Mouse (Mus musculus): Measurements from ENCODE around the gene 1700028J19Rik. TPM values are rescaled to one million over a fixed set of nuclear protein-coding genes. Genes with fewer than 3 reads are reported as not detected.
"Not testable (repeated sequence)": the region's sequence is repeated elsewhere in the genome, so short reads cannot be mapped to it uniquely, and the experiment has no call there.

Gene 1700028J19Rik
- polyA plus RNA-seq, 1 experiment from 2014 or later, result 1.1 TPM

DNA sequence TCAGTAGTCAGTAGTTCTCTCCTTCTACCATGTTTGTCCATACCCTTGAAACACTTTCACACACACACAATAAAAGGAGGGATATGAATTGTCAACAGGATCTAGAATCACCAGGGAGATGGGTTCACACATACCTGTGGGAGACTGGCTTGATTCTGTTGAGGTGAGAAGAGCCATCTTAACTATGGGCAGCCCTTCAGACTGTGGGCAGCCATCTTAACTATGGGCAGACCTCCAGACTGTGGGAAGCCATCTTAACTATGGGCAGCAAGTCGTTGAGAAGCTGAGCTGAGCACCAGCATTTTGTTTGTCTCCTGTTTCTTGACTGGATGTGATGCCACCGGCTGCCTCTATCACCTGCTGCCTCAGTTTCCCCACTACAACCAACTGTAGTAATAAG is 24.8 kb upstream of the 1700028J19Rik start:
- Histone ChIP-seq H3K4me3 (no peak overlapping the region), H3K36me3 (no peaks in the 10 kb centered on the region), H3K9me3 (no peaks in the 10 kb centered on the region), H3K27me3 (peaks cover 39% of the 10 kb centered on the region), H3K4me1 (no peaks in the 10 kb centered on the region), H3K4me2 (replicated peaks) (no peak overlapping the region), H3K27ac (replicated peaks) (no peak overlapping the region), H3K9ac (replicated peaks) (no peak overlapping the region)
- no peak for ATAC-seq (ENCODE audit: low FRiP score, low read depth)
- WGBS, result 72% methylated on average over 2 of the region's 2 CpGs

DNA sequence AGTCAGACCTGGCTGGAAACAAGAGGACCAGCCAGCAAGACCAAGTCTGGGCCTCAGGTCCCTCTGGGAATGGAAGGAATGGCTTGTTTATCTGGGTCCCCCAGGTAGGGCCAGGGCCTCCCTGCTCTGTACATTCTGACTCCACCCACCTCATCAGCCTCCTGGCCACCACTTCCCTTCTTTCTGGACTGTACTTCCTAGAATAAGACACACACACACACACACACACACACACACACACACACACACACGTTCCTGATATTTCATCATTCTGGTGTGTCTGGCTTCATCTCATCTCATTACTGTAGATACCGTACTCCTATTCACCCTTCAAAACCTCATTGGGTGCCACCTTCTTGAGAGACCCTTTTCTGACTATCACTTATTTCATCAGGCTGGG is 22.9 kb upstream of the 1700028J19Rik start:
- no peak overlapping the region for H3K27ac ChIP-seq (replicated peaks)
- H3K9me3 ChIP-seq, result no peaks in the 10 kb centered on the region
- H3K4me1 ChIP-seq, result no peaks in the 10 kb centered on the region
- WGBS, result 89% methylated on average over 2 of the region's 2 CpGs
- H3K27me3 ChIP-seq, result peaks cover 32% of the 10 kb centered on the region
- H3K36me3 ChIP-seq, result no peaks in the 10 kb centered on the region
- no peak for ATAC-seq (ENCODE audit: low FRiP score, low read depth)
- no peak overlapping the region for H3K9ac ChIP-seq (replicated peaks)
- H3K4me2 ChIP-seq (replicated peaks), result no peak overlapping the region
- no peak overlapping the region for H3K4me3 ChIP-seq

DNA sequence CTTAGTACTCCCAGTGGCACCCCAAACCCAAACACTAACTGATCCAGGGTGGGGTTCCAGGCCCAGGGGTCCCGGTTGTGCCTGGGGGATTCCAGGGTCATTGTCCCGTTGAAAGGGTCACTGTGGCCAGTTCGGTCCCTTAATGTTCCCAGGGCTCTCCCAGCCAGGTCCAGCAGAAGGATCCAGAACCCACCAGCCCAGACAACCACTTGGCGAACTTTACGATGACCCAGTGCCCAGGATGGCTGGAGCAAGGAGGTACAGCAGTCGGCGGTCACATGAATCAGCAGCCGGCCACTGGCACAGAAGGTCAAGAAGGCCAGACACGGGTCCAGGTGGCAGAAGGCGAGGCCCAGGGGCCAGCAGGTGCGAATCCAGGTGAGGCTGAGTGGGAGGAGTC is 21.6 kb upstream of the 1700028J19Rik start:
- Histone ChIP-seq H3K4me1 (peaks cover 3% of the 10 kb centered on the region), H3K9ac (replicated peaks) (no peak overlapping the region), H3K36me3 (no peaks in the 10 kb centered on the region), H3K4me3 (no peak overlapping the region), H3K4me2 (replicated peaks) (no peak overlapping the region), H3K27ac (replicated peaks) (no peak overlapping the region), H3K27me3 (peaks cover 33% of the 10 kb centered on the region), H3K9me3 (no peaks in the 10 kb centered on the region)
- 84% methylated on average over 11 of the region's 11 CpGs for WGBS
- no peak for ATAC-seq (ENCODE audit: low FRiP score, low read depth)

DNA sequence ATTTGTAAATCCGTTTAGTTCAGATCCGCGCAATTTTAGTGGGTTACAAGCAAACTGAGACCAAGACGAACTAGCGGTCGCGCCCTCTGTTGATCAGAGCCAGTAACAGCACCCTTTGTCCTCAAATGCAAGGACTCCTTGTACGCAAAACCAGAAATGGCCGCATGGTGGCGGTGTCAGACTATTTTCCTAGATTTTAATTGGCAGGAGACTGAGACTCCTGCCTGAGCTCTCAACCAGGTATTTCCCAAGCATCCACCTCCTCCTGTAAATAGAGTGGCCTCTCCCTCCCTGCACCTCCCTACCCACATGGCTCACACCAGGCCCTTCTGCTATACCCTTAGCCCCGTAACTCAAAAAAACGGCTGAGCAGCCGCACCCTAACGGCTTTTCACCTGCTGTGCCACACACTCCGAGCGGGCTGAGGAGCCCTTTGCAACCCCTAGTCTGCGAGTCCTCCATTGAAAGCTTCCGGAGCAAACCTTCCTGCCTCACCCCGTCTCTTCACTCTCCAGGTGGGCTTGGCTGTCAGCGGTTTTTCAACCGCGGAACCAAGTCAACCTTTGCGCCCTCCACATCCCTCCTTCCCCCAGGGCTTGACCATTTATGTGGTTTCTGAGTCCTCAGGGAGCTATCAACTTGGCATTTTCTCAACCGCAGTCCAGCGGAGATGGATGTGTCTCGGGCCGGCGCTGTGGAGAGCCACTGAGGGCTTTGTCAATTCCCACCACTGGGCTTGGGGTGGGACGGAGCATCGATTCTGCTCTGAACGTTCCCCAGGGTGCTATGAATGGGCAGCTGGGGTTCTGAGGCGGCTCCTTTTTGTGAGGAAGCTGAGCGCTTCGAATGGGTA is 16.5 kb upstream of the 1700028J19Rik start:
- H3K36me3 ChIP-seq, result no peaks in the 10 kb centered on the region
- 2% methylated on average over 34 of the region's 34 CpGs for WGBS
- peak overlapping the region; percentile 55 for H3K4me2 ChIP-seq (replicated peaks)
- peak overlapping the region; percentile 27 for H3K4me3 ChIP-seq
- H3K27me3 ChIP-seq, result peaks cover 41% of the 10 kb centered on the region
- H3K9me3 ChIP-seq, result no peaks in the 10 kb centered on the region
- H3K27ac ChIP-seq (replicated peaks), result peak overlapping the region; percentile 39; the same call in 1 of the 2 replicates
- ATAC-seq (ENCODE audit: low FRiP score, low read depth), result peak; percentile 83
- peak overlapping the region; percentile 53 for H3K9ac ChIP-seq (replicated peaks)
- H3K4me1 ChIP-seq, result peaks cover 6% of the 10 kb centered on the region

DNA sequence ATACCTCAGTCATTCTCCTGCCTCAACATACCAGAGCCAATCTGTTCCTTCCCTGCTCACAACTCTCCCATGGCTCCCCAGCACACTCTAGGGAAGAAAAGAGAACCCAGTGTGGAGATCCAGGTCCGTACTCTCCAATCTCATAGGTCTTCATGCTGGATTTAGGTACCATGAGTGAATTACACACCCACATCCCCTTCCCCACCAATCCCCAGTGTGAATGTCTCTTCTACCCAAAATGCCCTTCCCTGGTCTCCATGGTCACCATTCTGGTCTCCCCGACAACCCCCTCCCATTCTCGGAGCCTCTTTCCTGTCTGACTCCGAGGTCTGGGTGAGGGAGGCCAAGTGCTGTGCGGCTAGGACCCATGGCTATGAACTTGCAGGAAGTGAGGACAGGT is 14.7 kb upstream of the 1700028J19Rik start, which contains the start of gene Gm15517:
Gene Gm15517, plus strand, starts transcription at position 301 of the 400 bp plus-strand sequence.
- Histone ChIP-seq H3K4me1 (peaks cover 6% of the 10 kb centered on the region), H3K27me3 (peaks cover 35% of the 10 kb centered on the region), H3K9me3 (no peaks in the 10 kb centered on the region), H3K27ac (replicated peaks) (no peak within 1 kb of the TSS), H3K36me3 (0 out of 2 replicates have a peak, but pooled peaks cover 6% of the 10 kb centered on the region), H3K4me2 (replicated peaks) (no peak within 1 kb of the TSS), H3K9ac (replicated peaks) (no peak within 1 kb of the TSS; the same call in 1 of the 2 replicates), H3K4me3 (no peak within 1 kb of the TSS)
- WGBS, result 55% methylated on average over 5 of the region's 5 CpGs
- ATAC-seq (ENCODE audit: low FRiP score, low read depth), result no peak

DNA sequence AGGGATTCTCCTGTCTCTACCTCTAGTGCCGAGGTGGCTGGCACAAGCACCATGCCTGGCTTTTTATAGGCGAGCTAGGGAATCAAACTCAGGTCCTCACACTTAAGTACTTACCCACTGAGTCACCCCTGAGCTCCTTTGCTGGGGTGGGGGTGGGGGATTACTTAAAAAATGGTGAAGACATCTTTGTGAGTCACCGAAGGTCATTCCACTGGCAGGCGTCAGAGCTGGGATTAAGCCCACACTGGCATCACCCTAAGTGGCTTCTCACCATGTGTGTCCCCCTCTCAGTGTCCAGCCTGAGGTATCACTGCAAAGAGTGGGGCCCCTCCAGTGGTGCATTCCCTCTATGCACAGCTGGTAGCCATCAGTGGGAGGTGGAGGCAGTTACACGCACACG is 13.9 kb upstream of the 1700028J19Rik start:
- H3K4me2 ChIP-seq (replicated peaks), result no peak overlapping the region
- ATAC-seq (ENCODE audit: low FRiP score, low read depth), result no peak
- H3K9me3 ChIP-seq, result no peaks in the 10 kb centered on the region
- H3K36me3 ChIP-seq, result 0 out of 2 replicates have a peak, but pooled peaks cover 6% of the 10 kb centered on the region
- no peak overlapping the region for H3K27ac ChIP-seq (replicated peaks)
- WGBS, result 71% methylated on average over 6 of the region's 6 CpGs
- peaks cover 35% of the 10 kb centered on the region for H3K27me3 ChIP-seq
- no peak overlapping the region for H3K4me3 ChIP-seq
- peaks cover 6% of the 10 kb centered on the region for H3K4me1 ChIP-seq
- no peak overlapping the region for H3K9ac ChIP-seq (replicated peaks)

DNA sequence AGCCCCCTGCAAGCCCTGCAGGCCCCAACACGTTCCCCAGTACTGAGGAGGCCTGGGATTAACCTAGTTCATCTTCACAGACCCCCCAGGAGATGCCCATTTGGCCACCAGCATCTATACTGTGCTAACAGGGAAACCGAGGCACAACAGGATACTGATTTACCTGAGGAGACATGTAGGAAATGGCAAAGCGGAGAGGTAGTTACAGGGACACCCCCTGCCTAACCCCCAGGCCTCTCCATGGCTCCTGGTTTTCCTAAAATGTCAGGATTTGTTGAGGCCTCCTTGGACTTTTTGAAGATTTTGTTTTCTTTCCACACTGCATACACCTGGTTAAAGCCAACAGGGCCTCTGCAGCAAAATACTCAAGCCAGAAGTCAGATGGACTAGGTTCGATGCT is 10.8 kb upstream of the 1700028J19Rik start, which contains the start of gene Acp4:
Gene Acp4, minus strand, starts transcription at position 101 of the 400 bp plus-strand sequence.
- Histone ChIP-seq H3K27me3 (peaks cover 18% of the 10 kb centered on the region), H3K4me1 (no peaks in the 10 kb centered on the region), H3K9me3 (no peaks in the 10 kb centered on the region), H3K36me3 (peaks cover 28% of the 10 kb centered on the region), H3K4me3 (no peak within 1 kb of the TSS), H3K9ac (replicated peaks) (no peak within 1 kb of the TSS), H3K27ac (replicated peaks) (no peak within 1 kb of the TSS), H3K4me2 (replicated peaks) (no peak within 1 kb of the TSS)
- WGBS, result 81% methylated on average over 4 of the region's 4 CpGs
- no peak for ATAC-seq (ENCODE audit: low FRiP score, low read depth)

DNA sequence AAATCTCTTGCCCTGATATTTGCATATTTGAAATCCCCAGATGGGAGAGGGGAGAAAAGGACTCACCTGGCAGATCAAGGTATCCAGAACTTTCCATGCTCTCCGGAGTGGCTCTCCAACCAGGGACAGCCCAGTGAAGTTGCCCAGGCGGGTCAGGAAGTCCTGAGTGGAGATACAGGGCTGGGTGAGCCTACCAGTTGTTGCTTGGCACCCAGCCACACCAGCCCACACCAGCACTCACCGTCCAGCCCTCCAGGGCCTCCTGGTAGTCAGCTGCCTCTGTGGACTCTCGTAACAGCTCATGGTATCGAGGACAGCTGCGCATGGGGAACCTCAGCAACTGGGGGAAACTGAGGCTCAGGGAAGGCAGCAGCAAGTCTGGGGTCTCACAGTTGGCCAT is 8.4 kb upstream of the 1700028J19Rik start:
- Histone ChIP-seq H3K4me3 (no peak overlapping the region), H3K36me3 (peaks cover 49% of the 10 kb centered on the region), H3K4me1 (no peaks in the 10 kb centered on the region), H3K27me3 (no peaks in the 10 kb centered on the region), H3K4me2 (replicated peaks) (no peak overlapping the region), H3K9me3 (no peaks in the 10 kb centered on the region), H3K9ac (replicated peaks) (no peak overlapping the region), H3K27ac (replicated peaks) (no peak overlapping the region)
- ATAC-seq (ENCODE audit: low FRiP score, low read depth), result no peak
- 86% methylated on average over 6 of the region's 6 CpGs for WGBS

DNA sequence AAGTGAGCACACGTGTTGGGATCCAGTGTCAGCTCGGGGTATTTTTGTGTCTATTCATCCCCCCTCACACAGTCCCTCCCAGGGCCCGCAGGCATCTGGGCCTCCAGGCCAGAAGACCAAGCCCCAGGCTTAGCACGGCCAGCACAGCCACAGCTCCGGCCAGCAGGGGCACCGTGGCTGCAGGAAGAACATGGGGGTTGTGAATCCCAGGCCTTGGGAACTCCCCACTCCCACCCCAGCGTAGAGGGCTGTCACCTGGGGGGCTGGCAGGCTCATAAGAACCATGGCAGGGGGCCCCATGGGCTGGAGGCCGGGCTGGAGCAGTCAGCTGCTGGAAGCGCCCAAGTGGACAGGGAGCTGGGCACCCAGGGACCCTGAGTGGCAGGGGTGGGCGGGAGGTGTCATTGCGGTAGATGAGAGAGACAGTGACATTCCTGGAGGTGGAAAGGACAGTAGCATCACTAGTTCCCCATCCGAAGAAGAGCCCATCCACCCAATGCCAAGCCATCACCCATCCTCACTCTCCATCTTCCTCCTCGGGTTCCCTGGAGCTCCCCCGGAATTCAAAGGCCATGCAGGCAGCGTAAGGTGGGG is 6.6 kb upstream of the 1700028J19Rik start:
- no peak overlapping the region for H3K4me3 ChIP-seq
- H3K27ac ChIP-seq (replicated peaks), result no peak overlapping the region
- no peak for ATAC-seq (ENCODE audit: low FRiP score, low read depth)
- no peak overlapping the region for H3K4me2 ChIP-seq (replicated peaks)
- peaks cover 66% of the 10 kb centered on the region for H3K36me3 ChIP-seq
- H3K9ac ChIP-seq (replicated peaks), result no peak overlapping the region
- no peaks in the 10 kb centered on the region for H3K27me3 ChIP-seq
- whole genome bisulfite sequencing, result 80% methylated on average over 15 of the region's 15 CpGs
- no peaks in the 10 kb centered on the region for H3K9me3 ChIP-seq
- peaks cover 7% of the 10 kb centered on the region for H3K4me1 ChIP-seq

DNA sequence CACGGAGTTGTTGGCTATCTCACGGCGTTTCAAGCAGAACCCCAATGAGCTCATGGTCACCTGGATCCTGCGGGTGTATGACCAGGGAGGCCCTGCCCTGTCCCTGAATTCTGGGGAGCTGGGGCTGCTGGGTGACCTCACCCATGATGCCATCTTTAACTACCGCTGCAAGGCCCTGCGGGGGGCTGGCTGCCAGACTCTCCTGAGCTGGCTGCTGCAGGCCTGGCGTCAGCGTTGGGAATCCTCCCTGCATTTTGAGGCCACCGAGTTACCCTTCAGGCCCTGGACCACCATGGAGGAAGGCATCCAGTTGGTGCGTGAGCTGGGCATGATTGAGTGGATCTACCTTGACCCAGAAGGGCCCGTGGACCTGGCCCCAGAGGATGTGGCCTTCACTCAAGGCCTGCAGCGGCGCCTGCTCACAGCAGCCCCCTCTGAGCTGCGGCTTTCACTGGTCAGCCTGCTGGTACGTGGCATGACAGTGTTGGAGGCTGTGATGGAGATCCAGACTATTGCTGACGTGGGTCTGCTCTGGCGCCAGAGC is 4.3 kb upstream of the 1700028J19Rik start:
- not testable (repeated sequence) for H3K4me2 ChIP-seq (replicated peaks); H3K4me3 ChIP-seq; H3K9ac ChIP-seq (replicated peaks); H3K27me3 ChIP-seq; H3K27ac ChIP-seq (replicated peaks); ATAC-seq (ENCODE audit: low FRiP score, low read depth); H3K9me3 ChIP-seq
- 92% methylated on average over 17 of the region's 17 CpGs for whole genome bisulfite sequencing
- Histone ChIP-seq H3K36me3 (peaks cover 60% of the 10 kb centered on the region), H3K4me1 (peaks cover 13% of the 10 kb centered on the region)

DNA sequence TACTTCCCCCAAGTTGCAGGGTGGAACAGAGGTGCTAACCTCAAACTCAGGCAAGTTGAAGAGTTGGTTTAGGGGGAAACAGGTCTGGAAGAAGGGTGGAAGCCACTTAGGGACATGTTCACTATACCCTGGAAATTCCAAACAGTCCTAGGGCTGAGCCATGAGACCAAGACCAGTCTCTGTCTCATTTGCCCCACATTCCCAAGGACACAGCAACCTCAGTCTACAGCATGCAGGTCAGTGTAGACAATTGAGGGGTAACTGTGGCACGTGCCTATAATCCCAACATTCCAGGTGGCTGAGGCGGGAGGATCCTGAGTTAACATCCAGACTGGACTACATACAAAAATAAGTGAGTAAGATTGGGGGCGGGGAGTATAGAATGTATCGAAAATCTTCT is 2.8 kb upstream of the 1700028J19Rik start:
- no peak for ATAC-seq (ENCODE audit: low FRiP score, low read depth)
- H3K4me3 ChIP-seq, result no peak overlapping the region
- H3K9ac ChIP-seq (replicated peaks), result 0 out of 2 replicates have a peak overlapping the region, but pooled peaks have one; percentile 7
- H3K27me3 ChIP-seq, result no peaks in the 10 kb centered on the region
- H3K36me3 ChIP-seq, result peaks cover 57% of the 10 kb centered on the region
- H3K4me2 ChIP-seq (replicated peaks), result no peak overlapping the region
- H3K4me1 ChIP-seq, result peaks cover 20% of the 10 kb centered on the region
- no peak overlapping the region for H3K27ac ChIP-seq (replicated peaks)
- no peaks in the 10 kb centered on the region for H3K9me3 ChIP-seq
- WGBS, result 92% methylated on average over 4 of the region's 4 CpGs

DNA sequence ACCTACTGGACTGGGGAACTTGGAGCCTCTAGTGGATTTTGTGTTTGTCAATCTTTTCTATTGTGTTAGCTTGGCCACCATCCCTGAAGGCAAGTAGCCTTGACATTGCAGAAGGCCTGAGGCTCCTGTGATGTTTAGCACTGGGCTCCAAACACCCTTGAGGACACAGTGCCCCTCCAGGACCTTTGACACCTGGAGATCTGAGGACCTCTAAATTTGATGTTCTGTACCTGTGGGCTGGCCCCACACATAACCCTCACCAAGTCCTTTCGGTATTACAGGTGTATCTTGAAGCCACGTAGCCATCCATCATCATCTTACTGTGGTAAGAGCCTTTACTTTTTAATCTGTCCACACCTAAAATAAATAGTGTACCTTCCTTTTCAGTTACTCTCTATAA is 1.5 kb upstream of the 1700028J19Rik start:
- Histone ChIP-seq H3K27ac (replicated peaks) (no peak overlapping the region), H3K4me2 (replicated peaks) (peak overlapping the region; percentile 80), H3K9ac (replicated peaks) (peak overlapping the region; percentile 95; the same call in 1 of the 2 replicates), H3K4me3 (peak overlapping the region; percentile 93), H3K4me1 (peaks cover 20% of the 10 kb centered on the region), H3K36me3 (peaks cover 46% of the 10 kb centered on the region), H3K27me3 (no peaks in the 10 kb centered on the region), H3K9me3 (no peaks in the 10 kb centered on the region)
- 96% methylated on average over 2 of the region's 2 CpGs for WGBS
- no peak for ATAC-seq (ENCODE audit: low FRiP score, low read depth)

Data from midbrain, embryonic 12.5 days (tissue).